Mouse (Mus musculus): ENCODE data around the gene Tspoap1.

Tspoap1 gene

GRCm38 (mm10) chr11:87744964-87745363 is 15.4 kb upstream of the Tspoap1 start:
- DNase-seq (ENCODE audit: extremely low read depth, insufficient read length, low spot score), result no peak

- DNase-seq (ENCODE audit: extremely low read depth, insufficient read length, low spot score), result no peak
These were observed 14.4 kb upstream of the Tspoap1 start for GRCm38 (mm10) chr11:87745632-87746555.

GRCm38 (mm10) chr11:87747312-87747711 is 13.0 kb upstream of the Tspoap1 start:
- no peak for DNase-seq (ENCODE audit: extremely low read depth, insufficient read length, low spot score)

- no peak for DNase-seq (ENCODE audit: extremely low read depth, insufficient read length, low spot score)
These were observed 12.6 kb upstream of the Tspoap1 start for GRCm38 (mm10) chr11:87747716-87748115.

- peak; percentile 75 for DNase-seq (ENCODE audit: extremely low read depth, insufficient read length, low spot score)
These were observed 11.9 kb upstream of the Tspoap1 start for GRCm38 (mm10) chr11:87748132-87749119.

GRCm38 (mm10) chr11:87749192-87750042 is 10.9 kb upstream of the Tspoap1 start:
- peak; percentile 92 for DNase-seq (ENCODE audit: extremely low read depth, insufficient read length, low spot score)

- no peak for DNase-seq (ENCODE audit: extremely low read depth, insufficient read length, low spot score)
These were observed 10.3 kb upstream of the Tspoap1 start for GRCm38 (mm10) chr11:87750043-87750421.

GRCm38 (mm10) chr11:87750521-87750920 is 9.8 kb upstream of the Tspoap1 start:
- no peak for DNase-seq (ENCODE audit: extremely low read depth, insufficient read length, low spot score)

- DNase-seq (ENCODE audit: extremely low read depth, insufficient read length, low spot score), result no peak
These were observed 9.3 kb upstream of the Tspoap1 start for GRCm38 (mm10) chr11:87751031-87751430.

GRCm38 (mm10) chr11:87751491-87751966 is 8.8 kb upstream of the Tspoap1 start:
- DNase-seq (ENCODE audit: extremely low read depth, insufficient read length, low spot score), result no peak

GRCm38 (mm10) chr11:87752307-87752706 is 8.0 kb upstream of the Tspoap1 start:
- DNase-seq (ENCODE audit: extremely low read depth, insufficient read length, low spot score), result no peak

GRCm38 (mm10) chr11:87753255-87753654 is 7.1 kb upstream of the Tspoap1 start:
- no peak for DNase-seq (ENCODE audit: extremely low read depth, insufficient read length, low spot score)

GRCm38 (mm10) chr11:87753891-87754501 is 6.3 kb upstream of the Tspoap1 start:
- no peak for DNase-seq (ENCODE audit: extremely low read depth, insufficient read length, low spot score)

GRCm38 (mm10) chr11:87754603-87755002 is 5.7 kb upstream of the Tspoap1 start:
- no peak for DNase-seq (ENCODE audit: extremely low read depth, insufficient read length, low spot score)

- no peak for DNase-seq (ENCODE audit: extremely low read depth, insufficient read length, low spot score)
These were observed 4.9 kb upstream of the Tspoap1 start for GRCm38 (mm10) chr11:87755360-87756017.

- DNase-seq (ENCODE audit: extremely low read depth, insufficient read length, low spot score), result no peak
These were observed 4.0 kb upstream of the Tspoap1 start for GRCm38 (mm10) chr11:87756251-87756820.

GRCm38 (mm10) chr11:87757001-87757954 is 3.1 kb upstream of the Tspoap1 start:
- no peak for DNase-seq (ENCODE audit: extremely low read depth, insufficient read length, low spot score)
